Mouse (Mus musculus) olfactory bulb, adult 2 months (tissue): ENCODE results near the gene Lrg1. TPM values are rescaled to one million over a fixed set of nuclear protein-coding genes. Genes with fewer than 3 reads are reported as not detected.
A peak's percentile ranks its signal among the peaks of the same experiment; 100 is the strongest.

Experiments used
- H3K27ac ChIP-seq: fragments of 200-500 bp; 2 replicates; pipeline ENCODE4 v1.5.1; 2012; ENCODE audit warnings: low read depth, low read length; ENCODE audit not compliant: insufficient read depth
- H3K4me1 ChIP-seq: fragments of 200-500 bp; 2 replicates; pipeline ENCODE4 v1.6.1; 2012; ENCODE audit warnings: low read length; ENCODE audit not compliant: control insufficient read depth, insufficient read depth
- H3K4me3 ChIP-seq: fragments of 200-500 bp; 2 replicates; pipeline ENCODE4 v1.5.1; 2012; ENCODE audit warnings: mild to moderate bottlenecking, low read depth, low read length, moderate library complexity; ENCODE audit not compliant: insufficient read depth
- CTCF ChIP-seq: fragments of 200-500 bp; IDR thresholded peaks from 2 replicates; pipeline ENCODE4 v1.5.1; 2012; ENCODE audit warnings: low read depth, mild to moderate bottlenecking, low read length, moderate library complexity; ENCODE audit not compliant: insufficient read depth
- POLR2A ChIP-seq: fragments of 200-500 bp; IDR thresholded peaks from 2 replicates; pipeline ENCODE4 v1.6.1; 2012; ENCODE audit warnings: mild to moderate bottlenecking, low read depth, low read length, moderate library complexity; ENCODE audit not compliant: insufficient read depth
- WGBS: fragments of 180-500 bp; shearing (Covaris S2); methylation state at CpG from one replicate; pipeline ENCODE4 v1.1.7; 2018; 5-methylcytosine and 5-hydroxymethylcytosine counted together
- polyA plus RNA-seq: library from polyadenylated mRNA; stranded (reverse); fragments of >200 nt; gene quantifications from 2 replicates; pipeline ENCODE4 v1.2.4, GENCODE M21; 2012; ENCODE audit warnings: low replicate concordance; ENCODE audit not compliant: missing spikeins, insufficient read depth, insufficient read length

Lrg1 gene
- polyA plus RNA-seq, 1 experiment = not detected

DNA sequence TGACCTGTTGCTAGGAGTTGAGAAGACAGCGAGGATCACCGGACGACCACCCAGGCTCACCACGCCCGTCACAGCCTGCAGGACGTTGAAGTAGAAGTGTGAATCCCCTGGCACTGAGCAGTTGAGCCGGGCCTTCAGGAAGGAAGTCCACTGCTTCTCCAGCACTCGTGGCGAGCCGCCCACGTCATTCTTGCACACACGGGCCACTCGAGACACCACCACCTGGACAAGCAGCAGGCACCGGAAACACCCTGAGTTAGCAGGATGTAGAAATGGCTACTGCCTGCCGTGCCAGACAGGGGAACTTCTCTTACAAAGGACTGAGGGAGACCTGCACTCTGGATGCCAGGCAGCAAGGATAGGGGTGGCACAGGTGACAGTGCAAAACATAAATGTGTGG, 6.4 kb upstream of the Lrg1 start:
- WGBS = 77% methylated on average over 15 of the region's 15 CpGs
- Histone ChIP-seq H3K4me1 (peaks cover 5% of the 10 kb centered on the region), H3K27ac (no peak overlapping the region), H3K4me3 (no peak overlapping the region)
- TF ChIP-seq POLR2A (no peak), CTCF (no peak)

DNA sequence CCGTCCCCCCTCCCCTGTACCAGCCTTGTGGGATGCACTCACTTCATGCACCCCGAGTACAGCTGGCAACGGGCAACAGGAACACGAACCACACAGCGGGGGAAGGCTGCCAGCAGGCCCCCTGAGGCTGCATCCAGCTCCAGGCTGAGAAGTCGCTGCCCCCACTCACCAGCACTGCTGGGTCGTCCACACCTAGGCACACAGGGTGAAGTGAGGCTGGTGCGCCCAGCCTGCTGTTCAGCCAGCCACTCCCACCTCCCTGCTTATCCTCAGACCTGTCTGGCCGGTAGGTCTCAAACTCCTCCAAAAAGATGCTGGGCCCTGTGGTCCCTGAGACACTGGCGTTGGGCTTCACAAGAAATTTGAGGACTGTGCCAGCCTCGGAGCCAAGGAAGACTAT, 4.4 kb upstream of the Lrg1 start:
- WGBS = 74% methylated on average over 11 of the region's 11 CpGs
- no peak for TF ChIP-seq CTCF
- TF ChIP-seq POLR2A = no peak
- no peak overlapping the region for H3K27ac ChIP-seq
- H3K4me3 ChIP-seq = no peak overlapping the region
- H3K4me1 ChIP-seq = no peaks in the 10 kb centered on the region

DNA sequence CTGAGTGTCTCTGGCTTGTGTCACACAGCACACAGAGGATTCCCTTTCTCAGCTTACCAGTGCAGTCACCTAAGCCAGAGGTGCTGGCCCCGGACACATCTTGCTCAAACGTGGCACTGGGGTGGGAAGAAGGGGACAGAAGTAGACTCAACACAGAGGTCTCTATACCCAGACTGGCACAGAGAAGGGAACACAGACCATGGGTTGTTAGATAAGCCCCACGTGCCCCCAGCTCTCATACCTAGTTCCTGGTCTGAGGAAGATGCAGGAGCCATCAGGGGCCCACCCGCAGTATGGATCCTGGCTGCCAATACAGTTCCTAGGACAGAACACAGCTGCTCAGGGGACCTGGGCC, 3.5 kb upstream of the Lrg1 start:
- 89% methylated on average over 4 of the region's 4 CpGs for WGBS
- Histone ChIP-seq H3K4me3 (no peak overlapping the region), H3K27ac (no peak overlapping the region), H3K4me1 (peaks cover 6% of the 10 kb centered on the region)
- TF ChIP-seq POLR2A = no peak
- no peak for TF ChIP-seq CTCF

DNA sequence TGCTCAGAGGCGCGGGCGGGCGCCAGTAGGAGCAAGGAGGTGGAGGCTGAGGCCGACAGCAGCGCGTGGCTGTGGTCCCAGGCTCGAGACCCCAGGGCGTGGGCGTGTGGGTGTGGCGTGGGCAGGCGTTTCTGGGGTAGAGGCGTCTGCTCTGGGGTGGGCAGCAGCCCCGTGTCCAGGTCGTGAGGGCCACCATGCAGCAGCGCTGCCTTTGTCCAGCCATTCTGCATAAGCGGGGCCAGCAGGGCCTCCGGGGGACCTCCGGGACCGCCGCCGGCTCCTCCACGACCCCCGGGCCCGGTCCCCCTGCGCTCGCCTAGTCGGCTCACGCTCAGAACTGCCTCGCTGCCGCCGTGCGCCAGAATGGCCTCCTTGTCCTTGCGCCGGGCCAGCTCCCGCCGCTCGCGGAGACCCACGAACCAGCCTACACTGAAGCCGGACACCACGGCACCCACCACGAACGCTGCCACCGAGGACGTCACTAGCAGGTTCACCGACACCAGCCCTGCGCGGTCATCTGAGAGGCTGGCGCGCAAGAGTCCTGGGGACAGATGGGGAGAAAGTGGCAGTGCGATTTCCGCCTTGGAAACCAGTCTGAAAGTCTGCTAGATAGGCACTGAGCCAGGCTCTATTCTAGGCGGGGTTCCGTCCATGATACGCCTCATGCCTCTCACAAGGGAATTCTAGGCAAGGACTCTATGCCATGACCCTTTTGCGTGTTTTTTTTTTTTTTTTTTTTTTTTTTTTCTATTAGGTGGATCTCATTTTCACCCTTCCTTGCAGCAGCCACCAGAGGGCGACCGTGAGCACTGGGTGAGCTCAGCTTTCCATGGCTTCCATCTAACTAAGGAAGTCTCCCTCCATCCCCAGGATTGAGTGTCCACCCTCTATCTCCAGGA, 2.8 kb upstream of the Lrg1 start:
- Histone ChIP-seq H3K4me1 (peaks cover 12% of the 10 kb centered on the region), H3K27ac (no peak overlapping the region), H3K4me3 (no peak overlapping the region)
- 39% methylated on average over 59 of the region's 59 CpGs for WGBS
- TF ChIP-seq POLR2A (no peak), CTCF (peak; percentile 51; the same call in 1 of the 2 replicates)

DNA sequence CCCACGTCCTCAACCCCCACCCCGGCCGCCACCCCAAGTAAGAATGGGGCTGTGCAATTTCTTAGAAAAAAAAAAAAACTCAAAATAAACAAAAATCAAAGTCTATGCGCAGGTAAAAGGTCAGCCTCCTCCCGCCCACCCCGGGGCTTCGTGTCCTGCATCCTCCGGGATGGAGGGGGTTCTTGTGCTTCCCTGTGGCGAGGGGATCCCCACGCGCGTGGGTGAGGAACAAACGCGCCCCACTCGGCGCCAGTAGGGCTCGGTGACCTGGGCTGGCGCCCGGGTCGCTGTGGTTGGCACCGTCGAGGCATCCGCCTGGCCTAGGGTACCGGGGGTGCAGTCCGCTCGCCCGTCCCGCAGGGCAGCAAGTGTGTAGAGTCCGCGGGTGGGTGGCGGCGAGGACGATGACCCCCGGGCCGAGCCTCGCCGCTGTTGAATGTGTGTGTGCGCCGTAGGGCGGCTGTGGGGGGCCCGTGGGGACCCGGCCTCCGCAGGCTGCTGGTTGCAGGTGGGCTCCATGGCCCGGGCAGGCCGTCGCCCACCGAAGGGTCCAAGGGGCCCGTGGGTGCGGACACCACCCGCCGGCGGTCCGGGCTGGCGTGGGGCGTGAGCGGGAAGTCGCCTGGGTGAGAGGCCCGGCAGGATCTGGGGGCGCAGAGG, 2.0 kb upstream of the Lrg1 start:
- TF ChIP-seq CTCF (no peak), POLR2A (no peak)
- no peak overlapping the region for H3K4me3 ChIP-seq

DNA sequence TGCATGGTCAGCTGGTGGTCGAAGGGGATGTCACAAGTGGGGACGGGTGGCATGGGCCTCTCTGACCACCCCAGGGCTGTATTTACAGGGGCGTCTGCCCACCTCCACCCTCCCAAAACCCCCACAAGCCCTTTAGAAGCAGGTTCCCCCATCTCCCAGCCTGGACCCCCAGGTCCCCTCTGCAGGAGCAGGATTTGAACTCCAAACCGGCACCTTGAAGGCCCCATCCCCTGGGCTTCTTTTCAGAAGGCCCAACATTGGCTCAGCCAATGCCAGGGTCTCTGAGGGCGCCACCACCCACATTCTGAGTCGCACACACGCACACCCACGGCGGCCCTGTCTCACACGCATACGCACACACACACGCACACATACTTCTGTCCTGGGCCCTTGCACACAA, 1.4 kb upstream of the Lrg1 start:
- WGBS = 90% methylated on average over 12 of the region's 12 CpGs
- TF ChIP-seq POLR2A = no peak
- TF ChIP-seq CTCF = no peak
- no peak overlapping the region for H3K27ac ChIP-seq
- no peak overlapping the region for H3K4me3 ChIP-seq
- peaks cover 12% of the 10 kb centered on the region for H3K4me1 ChIP-seq

More for the DNA sequence above, 2.0 kb upstream of the Lrg1 start:
- 60% methylated on average over 59 of the region's 59 CpGs for WGBS
- H3K27ac ChIP-seq = no peak overlapping the region
- H3K4me1 ChIP-seq = peaks cover 12% of the 10 kb centered on the region

DNA sequence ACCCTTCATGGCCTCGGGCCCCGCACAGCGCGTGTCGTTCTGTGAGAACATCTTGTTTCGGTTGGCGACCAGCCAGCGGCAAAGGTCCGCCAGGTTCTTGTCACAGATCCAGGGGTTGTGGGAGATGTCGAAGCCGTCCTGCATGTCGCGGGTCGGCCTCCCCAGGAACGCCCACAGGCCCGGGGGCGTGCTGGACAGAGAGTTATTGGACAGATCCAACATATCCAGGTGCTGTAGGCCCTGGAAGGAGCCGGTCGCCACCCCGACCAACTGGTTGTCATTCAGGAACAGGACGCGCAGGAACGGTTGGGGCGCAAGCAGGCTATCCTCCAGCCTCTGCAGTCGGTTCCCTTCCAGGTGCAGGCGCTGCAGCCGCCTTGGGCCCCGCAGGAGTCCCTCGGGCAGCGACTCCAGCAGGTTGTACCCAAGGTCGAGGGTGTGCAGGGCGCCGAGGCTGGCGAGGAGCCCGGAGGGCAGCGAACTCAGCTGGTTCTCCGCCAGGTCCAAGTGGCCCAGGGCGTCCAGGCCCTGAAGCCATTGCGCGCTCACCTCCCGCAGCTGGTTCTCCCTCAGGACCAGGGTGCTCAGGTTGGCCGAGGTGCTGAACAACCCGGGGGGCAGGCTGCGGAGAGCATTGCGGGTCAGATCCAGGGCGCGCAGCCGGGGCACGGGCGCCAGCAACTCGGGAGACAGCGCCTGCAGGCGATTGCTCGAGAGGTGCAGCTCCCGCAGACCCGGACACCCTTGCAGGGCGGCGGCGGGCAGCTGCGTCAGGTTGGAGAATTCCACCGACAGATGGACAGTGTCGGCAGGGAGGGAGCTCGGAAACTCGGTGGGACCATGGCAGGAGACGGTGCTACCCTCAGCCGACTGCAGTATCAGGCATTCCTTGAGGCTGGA, 1.6 kb downstream of the Lrg1 start:
- 9% methylated on average over 66 of the region's 66 CpGs for WGBS
- no peak for TF ChIP-seq POLR2A
- no peak for TF ChIP-seq CTCF
- no peak overlapping the region for H3K27ac ChIP-seq
- H3K4me3 ChIP-seq = no peak overlapping the region
- peaks cover 20% of the 10 kb centered on the region for H3K4me1 ChIP-seq

DNA sequence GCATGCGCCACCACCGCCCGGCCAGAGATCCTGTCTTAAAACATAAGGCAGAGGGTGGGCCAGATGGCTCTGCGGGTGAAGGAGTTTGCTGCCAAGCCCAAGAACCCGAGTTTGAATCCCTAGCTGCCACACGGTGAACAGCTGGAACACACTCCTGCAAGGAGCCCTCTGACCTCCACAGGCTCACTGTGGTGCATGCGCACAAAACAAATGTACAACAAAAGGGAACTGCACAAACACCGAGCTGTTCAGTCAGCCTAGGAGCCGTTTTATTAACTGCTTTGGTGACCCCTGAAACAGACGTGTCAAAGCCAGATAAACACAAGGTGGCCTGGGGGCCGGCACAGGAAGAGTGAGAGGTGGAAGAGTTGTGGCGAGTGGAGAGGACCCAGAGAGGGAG, 2.4 kb downstream of the Lrg1 start:
- no peak for TF ChIP-seq CTCF
- TF ChIP-seq POLR2A = no peak
- Histone ChIP-seq H3K27ac (no peak overlapping the region), H3K4me1 (peaks cover 20% of the 10 kb centered on the region), H3K4me3 (no peak overlapping the region)
- WGBS = 49% methylated on average over 12 of the region's 12 CpGs
